Mouse (Mus musculus) myocyte (in vitro differentiated cells): ENCODE data around the gene Crispld2.

Source experiments
- POLR2A ChIP-seq: IDR thresholded peaks from one replicate; pipeline ENCODE4 v1.6.1; 2011; ENCODE audit warnings: low read depth, mild to moderate bottlenecking, control low read depth, moderate library complexity; ENCODE audit not compliant: insufficient read length
- USF1 ChIP-seq: IDR thresholded peaks from one replicate; pipeline ENCODE4 v1.6.1; 2011; ENCODE audit warnings: low read depth, mild to moderate bottlenecking, control low read depth, moderate library complexity

- TF ChIP-seq POLR2A: no peak
- TF ChIP-seq USF1: no peak
Measured at GRCm38 (mm10) chr8:120036111-120036510, 43.9 kb downstream of the Crispld2 start.
